Mouse (Mus musculus): ENCODE measurements at regions not wholly inside any gene's neighbourhood (a gene's known extent, or its start where the extent isn't known, plus 50 kb on each side); places are given as distances from the start of the nearest gene placed in this dataset.

DNA sequence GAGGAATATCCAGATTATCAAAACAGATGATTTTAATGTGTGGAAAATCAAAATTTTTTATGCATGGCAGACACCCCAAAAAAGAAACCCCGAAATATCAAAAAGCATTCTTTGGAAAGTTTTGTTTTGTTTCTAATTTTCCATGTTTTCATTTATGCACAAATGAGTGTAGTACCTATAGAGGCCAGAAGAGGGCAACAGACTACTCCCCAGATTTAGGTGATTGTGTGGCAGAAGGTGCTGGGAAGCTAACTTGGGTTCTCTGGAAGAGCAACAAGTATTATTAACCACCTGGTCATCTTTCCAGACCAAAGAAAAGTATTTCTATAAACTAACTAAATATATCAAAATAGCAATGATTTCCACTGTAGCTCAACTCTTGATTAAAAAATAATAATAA, 137.2 kb downstream of the Cdc5l start:
- TF ChIP-seq POLR2A (IDR thresholded peaks at IDR 0.05; ENCODE audit: extremely low read depth, insufficient read depth, low read length) (no peak), CTCF (IDR thresholded peaks at IDR 0.05; ENCODE audit: extremely low read depth, insufficient read depth, low read length) (no peak)

All from cortical plate, adult 2 months (tissue).